Comparison of ENCODE assay signal across 8 mouse cellular contexts in genomic region chr17:48647431-48647830, GRCm38 (mm10).
DNase-seq lines count a peak whose midpoint lies in the region; ATAC-seq and TF ChIP-seq lines count a peak whose summit lies in the region.

No protein-coding gene starts in this region.

- no peak for TF ChIP-seq POLR2A in cerebellum, adult 2 months (IDR thresholded peaks at IDR 0.05; ENCODE audit: borderline replicate concordance, insufficient read depth, low read length)

- H3K9me3 ChIP-seq in heart, embryonic 11.5 days (replicated peaks; ENCODE audit: control insufficient read depth, low read length), result no peaks in the 10 kb centered on the region
- H3K9me3 ChIP-seq in hindbrain, postnatal 0 days (ENCODE audit: low read length), result no peaks in the 10 kb centered on the region

- TF ChIP-seq CTCF in hindbrain, postnatal 0 days (IDR thresholded peaks at IDR 0.05; ENCODE audit: low read depth), result no peak
- TF ChIP-seq CTCF in cerebellum, adult 2 months (IDR thresholded peaks at IDR 0.05; ENCODE audit: borderline replicate concordance, insufficient read depth, low read depth, low read length), result no peak

- 27% methylated on average over 14 of the region's 14 CpGs for WGBS in heart, embryonic 11.5 days (ENCODE audit: insufficient replicate concordance)
- 52% methylated on average over 14 of the region's 14 CpGs for WGBS in hindbrain, postnatal 0 days
- WGBS in cerebellum, adult 2 months, result 58% methylated on average over 14 of the region's 14 CpGs

- peak overlapping the region; percentile 18; the same call in 1 of the 2 replicates for H3K4me3 ChIP-seq in heart, embryonic 11.5 days (ENCODE audit: low read depth, low read length)
- no peak overlapping the region for H3K4me3 ChIP-seq in hindbrain, postnatal 0 days (ENCODE audit: low read length)
- H3K4me3 ChIP-seq in cerebellum, adult 2 months (replicated peaks; ENCODE audit: insufficient read depth, low read depth, low read length), result no peak overlapping the region

- ATAC-seq in heart, embryonic 11.5 days (replicated peaks; ENCODE audit: insufficient number of reproducible peaks, low FRiP score, low TSS enrichment), result no peak
- ATAC-seq in activated CD4-positive, CD25-positive, alpha-beta regulatory T cell, adult 4 months, result peak; percentile 84
- no peak for ATAC-seq in hindbrain, postnatal 0 days

- H3K4me2 ChIP-seq in heart, embryonic 11.5 days, result peak overlapping the region; percentile 57
- H3K4me2 ChIP-seq in hindbrain, postnatal 0 days (ENCODE audit: low read depth, low read length), result peak overlapping the region; percentile 28; the same call in 1 of the 2 replicates

- H3K27me3 ChIP-seq in heart, embryonic 11.5 days (ENCODE audit: control insufficient read depth, insufficient read depth, low read length), result no peaks in the 10 kb centered on the region
- H3K27me3 ChIP-seq in hindbrain, postnatal 0 days (ENCODE audit: insufficient read depth, low read length), result no peaks in the 10 kb centered on the region
- H3K27me3 ChIP-seq in cerebellum, adult 2 months (ENCODE audit: control insufficient read depth, insufficient read depth, low read length), result no peaks in the 10 kb centered on the region; the same call in 1 of the 2 replicates

- no peaks in the 10 kb centered on the region for H3K36me3 ChIP-seq in heart, embryonic 11.5 days (ENCODE audit: control insufficient read depth, insufficient read depth, low read length)
- H3K36me3 ChIP-seq in hindbrain, postnatal 0 days (ENCODE audit: insufficient read depth, low read length), result no peaks in the 10 kb centered on the region

- no peak for DNase-seq in heart, postnatal 4 days
- no peak for DNase-seq in hindbrain, postnatal 0 days (ENCODE audit: low spot score)
- DNase-seq in naive thymus-derived CD4-positive, alpha-beta T cell, adult 2 months (ENCODE audit: low read depth), result peak; percentile 62
- DNase-seq in layer of hippocampus, adult 8-10 months (ENCODE audit: low spot score in 2 of 2), result no peak
- no peak for DNase-seq in cerebellum, adult 2 months
- no peak for DNase-seq in adrenal gland, adult 18-20 months (ENCODE audit: low spot score in 2 of 2)

- H3K27ac ChIP-seq in heart, embryonic 11.5 days (ENCODE audit: low read depth, low read length), result no peak overlapping the region
- no peak overlapping the region for H3K27ac ChIP-seq in hindbrain, postnatal 0 days
- H3K27ac ChIP-seq in cerebellum, adult 2 months (ENCODE audit: insufficient read depth, low read length), result no peak overlapping the region

- no peak overlapping the region for H3K9ac ChIP-seq in heart, embryonic 11.5 days (ENCODE audit: low read depth, low read length)
- H3K9ac ChIP-seq in hindbrain, postnatal 0 days (replicated peaks; ENCODE audit: low read length), result no peak overlapping the region

- H3K4me1 ChIP-seq in heart, embryonic 11.5 days (ENCODE audit: control insufficient read depth, insufficient read depth, low read length), result no peaks in the 10 kb centered on the region
- no peaks in the 10 kb centered on the region for H3K4me1 ChIP-seq in hindbrain, postnatal 0 days (ENCODE audit: insufficient read depth, low read length)
- H3K4me1 ChIP-seq in cerebellum, adult 2 months (ENCODE audit: control insufficient read depth, insufficient read depth, low read length), result no peaks in the 10 kb centered on the region
